Mouse (Mus musculus) midbrain, postnatal 0 days (tissue): ENCODE data around the gene Trip10. TPM values are rescaled to one million over a fixed set of nuclear protein-coding genes. Genes with fewer than 3 reads are reported as not detected.

ENCODE experiments used
- ATAC-seq: fragments of 200-750 bp; cut with Nextera tagmentation; 2 replicates; pipeline ENCODE4 v1.8.0; 2017; ENCODE audit warnings: moderate number of reproducible peaks, mild to moderate bottlenecking, moderate TSS enrichment, moderate library complexity; ENCODE audit not compliant: low FRiP score
- DNase-seq: peaks from one replicate; pipeline ENCODE4 v3.0.0-alpha.2; 2015; ENCODE audit warnings: low spot score
- H3K27ac ChIP-seq: fragments of 300-500 bp; sonication (generic); 2 replicates; pipeline ENCODE4 v1.5.1; 2014; ENCODE audit warnings: low read depth, mild to moderate bottlenecking, low read length, mixed read lengths
- H3K27me3 ChIP-seq: fragments of 300-500 bp; sonication (generic); 2 replicates; pipeline ENCODE4 v1.6.1; 2014; ENCODE audit warnings: low read length, control low read depth, mixed read lengths; ENCODE audit not compliant: insufficient read depth
- H3K36me3 ChIP-seq: fragments of 300-500 bp; sonication (generic); 2 replicates; pipeline ENCODE4 v1.6.1; 2014; ENCODE audit warnings: low read length, control low read depth, mixed read lengths; ENCODE audit not compliant: insufficient read depth
- H3K4me1 ChIP-seq: fragments of 300-500 bp; sonication (generic); 2 replicates; pipeline ENCODE4 v1.6.1; 2014; ENCODE audit warnings: mild to moderate bottlenecking, control low read depth, antibody characterized with exemption, low read length, mixed read lengths; ENCODE audit not compliant: insufficient read depth
- H3K4me2 ChIP-seq: fragments of 300-500 bp; sonication (generic); 2 replicates; pipeline ENCODE4 v1.6.1; 2014; ENCODE audit warnings: low read depth, mild to moderate bottlenecking, low read length, mixed read lengths; ENCODE audit not compliant: poor library complexity, severe bottlenecking
- H3K4me3 ChIP-seq: fragments of 300-500 bp; sonication (generic); 2 replicates; pipeline ENCODE4 v1.5.1; 2014; ENCODE audit warnings: low read depth, mild to moderate bottlenecking, low read length, moderate library complexity
- H3K9ac ChIP-seq: fragments of 300-500 bp; sonication (generic); replicated peaks from 2 replicates; pipeline ENCODE4 v1.6.1; 2014; ENCODE audit warnings: mild to moderate bottlenecking, low read length, moderate library complexity, mixed read lengths; ENCODE audit not compliant: poor library complexity, severe bottlenecking
- H3K9me3 ChIP-seq: fragments of 300-500 bp; sonication (generic); 2 replicates; pipeline ENCODE4 v1.6.1; 2016; ENCODE audit warnings: low read length, control low read depth
- CTCF ChIP-seq: IDR thresholded peaks from 2 replicates; pipeline ENCODE4 v1.5.1; 2016; ENCODE audit warnings: antibody characterized with exemption, mild to moderate bottlenecking
- WGBS: fragments of 180-500 bp; shearing (Covaris S2); extraction: QIAGEN DNeasy Blood & Tissue Kit; methylation state at CpG from one replicate; pipeline ENCODE4 v1.1.7; 2014; 5-methylcytosine and 5-hydroxymethylcytosine counted together
- polyA plus RNA-seq: library from polyadenylated mRNA; unstranded; fragments of >200 nt; fragmentation: Nextera tagmentation; extraction: Ambion mirVana; gene quantifications from 2 replicates; pipeline ENCODE4 v1.2.1, GENCODE M21; 2015
- total RNA-seq: library from RNA; depleted of rRNA; stranded (reverse); fragments of >200 nt; gene quantifications from 2 replicates; pipeline ENCODE4 v1.2.3, GENCODE M21; 2014

The Trip10 gene
- total and polyA plus RNA-seq, 2 experiments from 2014 or later = 3.8 to 5.5 TPM

GRCm38 (mm10) chr17:57227468-57227867 lies 21.8 kb upstream of the Trip10 start:
- no peak for TF ChIP-seq CTCF
- Histone ChIP-seq H3K27me3 (no peaks in the 10 kb centered on the region), H3K4me2 (no peak overlapping the region), H3K4me1 (no peaks in the 10 kb centered on the region), H3K27ac (no peak overlapping the region), H3K9me3 (no peaks in the 10 kb centered on the region), H3K4me3 (no peak overlapping the region), H3K9ac (no peak overlapping the region), H3K36me3 (no peaks in the 10 kb centered on the region)
- 92% methylated on average over 2 of the region's 2 CpGs for WGBS
- DNase-seq (no peak), ATAC-seq (no peak)

DNA sequence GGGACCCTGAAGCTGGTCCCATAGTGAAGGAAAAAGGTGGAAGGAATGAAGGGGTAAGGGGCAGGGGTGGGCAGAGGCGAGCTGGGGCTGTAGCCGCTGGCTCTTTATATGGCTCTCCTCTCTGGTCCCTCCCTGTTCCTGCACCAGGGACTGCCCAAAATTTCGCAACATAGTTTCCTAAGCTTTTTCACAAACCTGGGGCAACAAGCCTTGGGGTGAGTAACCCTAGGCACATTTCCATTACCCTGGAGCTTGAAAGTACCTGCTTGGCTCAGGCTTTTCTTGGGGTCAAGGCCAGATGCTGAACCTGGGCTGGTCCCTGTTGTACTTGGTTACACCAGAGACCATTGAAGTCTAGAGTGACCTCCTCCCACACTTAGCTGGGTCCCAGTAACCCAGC lies 21.2 kb upstream of the Trip10 start, which contains the start of gene C3:
Gene C3, minus strand, starts transcription at position 123 of the 400 bp plus-strand sequence.
- no peak within 1 kb of the TSS for H3K4me3 ChIP-seq
- 73% methylated on average over 3 of the region's 3 CpGs for WGBS
- no peaks in the 10 kb centered on the region for H3K27me3 ChIP-seq
- no peaks in the 10 kb centered on the region for H3K9me3 ChIP-seq
- H3K9ac ChIP-seq = no peak within 1 kb of the TSS
- ATAC-seq (no peak), DNase-seq (no peak)
- TF ChIP-seq CTCF = no peak
- no peak within 1 kb of the TSS for H3K4me2 ChIP-seq
- H3K27ac ChIP-seq = no peak within 1 kb of the TSS
- H3K4me1 ChIP-seq = no peaks in the 10 kb centered on the region
- no peaks in the 10 kb centered on the region for H3K36me3 ChIP-seq

DNA sequence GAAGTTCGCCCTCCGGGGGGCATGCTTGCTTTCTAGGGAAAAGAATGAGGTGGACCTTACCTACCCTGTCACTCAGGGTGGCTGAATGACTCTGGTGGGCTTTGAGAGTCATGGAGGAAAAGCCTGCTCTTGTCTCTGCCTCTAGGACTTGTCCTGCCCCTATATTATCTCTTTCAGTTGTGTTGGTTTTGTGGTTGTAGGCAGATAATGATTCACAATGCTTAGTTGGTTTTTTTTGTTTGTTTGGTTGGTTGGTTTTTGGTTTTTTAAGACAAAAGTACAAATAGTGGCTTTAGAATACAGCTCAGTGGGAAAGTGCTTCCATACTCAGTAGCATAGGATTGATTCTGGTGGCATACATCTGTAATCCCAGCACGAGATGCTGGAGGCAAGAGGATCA lies 20.4 kb upstream of the Trip10 start:
- ATAC-seq (no peak), DNase-seq (no peak)
- TF ChIP-seq CTCF = no peak
- H3K9me3 ChIP-seq = no peaks in the 10 kb centered on the region
- H3K4me3 ChIP-seq = no peak overlapping the region
- H3K9ac ChIP-seq = no peak overlapping the region
- WGBS = 79% methylated on average over 3 of the region's 3 CpGs
- no peaks in the 10 kb centered on the region for H3K27me3 ChIP-seq
- H3K36me3 ChIP-seq = no peaks in the 10 kb centered on the region
- H3K4me2 ChIP-seq = no peak overlapping the region
- H3K27ac ChIP-seq = no peak overlapping the region
- no peaks in the 10 kb centered on the region for H3K4me1 ChIP-seq

- ATAC-seq (no peak), DNase-seq (no peak)
- WGBS = 75% methylated on average over 15 of the region's 15 CpGs
- Histone ChIP-seq H3K27ac (no peak overlapping the region), H3K9ac (no peak overlapping the region), H3K4me1 (no peaks in the 10 kb centered on the region), H3K4me3 (no peak overlapping the region), H3K36me3 (peaks cover 3% of the 10 kb centered on the region; the same call in 1 of the 2 replicates), H3K4me2 (no peak overlapping the region), H3K9me3 (no peaks in the 10 kb centered on the region), H3K27me3 (no peaks in the 10 kb centered on the region)
- TF ChIP-seq CTCF = no peak
Measured at GRCm38 (mm10) chr17:57229851-57230727, 19.2 kb upstream of the Trip10 start.

- no peak overlapping the region for H3K9ac ChIP-seq
- no peak overlapping the region for H3K27ac ChIP-seq
- ATAC-seq (no peak), DNase-seq (no peak)
- H3K4me2 ChIP-seq = no peak overlapping the region
- TF ChIP-seq CTCF = no peak
- no peaks in the 10 kb centered on the region for H3K9me3 ChIP-seq
- H3K4me3 ChIP-seq = no peak overlapping the region
- H3K27me3 ChIP-seq = no peaks in the 10 kb centered on the region
- H3K36me3 ChIP-seq = peaks cover 3% of the 10 kb centered on the region; the same call in 1 of the 2 replicates
- H3K4me1 ChIP-seq = no peaks in the 10 kb centered on the region
- WGBS = 69% methylated on average over 6 of the region's 6 CpGs
Measured at GRCm38 (mm10) chr17:57230728-57231125, 18.5 kb upstream of the Trip10 start.

GRCm38 (mm10) chr17:57231321-57231771 lies 17.9 kb upstream of the Trip10 start:
- Histone ChIP-seq H3K9ac (no peak overlapping the region), H3K4me1 (no peaks in the 10 kb centered on the region), H3K4me3 (no peak overlapping the region), H3K27ac (no peak overlapping the region), H3K4me2 (no peak overlapping the region), H3K9me3 (no peaks in the 10 kb centered on the region), H3K27me3 (no peaks in the 10 kb centered on the region), H3K36me3 (peaks cover 9% of the 10 kb centered on the region)
- DNase-seq (no peak), ATAC-seq (no peak)
- no peak for TF ChIP-seq CTCF
